Mouse (Mus musculus): ENCODE data around the gene Hormad1.

The Hormad1 gene

DNA sequence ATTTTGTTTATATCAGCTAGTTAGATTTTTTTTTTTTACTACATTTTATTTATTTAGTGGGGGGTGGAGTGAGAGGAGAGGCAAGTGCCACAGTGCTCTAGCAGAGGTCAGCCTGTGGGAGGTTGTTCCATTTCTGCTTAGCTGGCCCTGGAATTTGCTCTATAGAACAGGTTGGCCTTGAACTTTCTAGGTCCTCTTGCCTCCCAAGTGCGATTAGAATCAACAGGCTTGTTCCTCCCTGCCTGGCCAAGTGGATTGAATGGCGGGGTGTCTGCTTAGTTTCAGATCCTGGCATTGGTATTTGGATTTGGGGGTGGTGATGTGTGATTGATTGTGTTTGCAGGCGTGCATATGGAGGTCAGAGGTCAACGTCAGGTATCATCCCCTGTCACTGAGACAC is 76.6 kb downstream of the Hormad1 start:
- no peak for DNase-seq (ENCODE audit: inconsistent ontology term)

Data from Muller cell, postnatal 12 days (primary cell).